Mouse (Mus musculus): ENCODE data around the gene Exosc10.

Gene Exosc10

GRCm38 (mm10) chr4:148573222-148573621 lies 15.0 kb downstream of the Exosc10 start:
- no peak for DNase-seq

- no peak for DNase-seq
Observed at GRCm38 (mm10) chr4:148580765-148581164, 22.5 kb downstream of the Exosc10 start.

GRCm38 (mm10) chr4:148581422-148581821 lies 23.2 kb downstream of the Exosc10 start:
- no peak for DNase-seq

GRCm38 (mm10) chr4:148583257-148583656 lies 25.0 kb downstream of the Exosc10 start:
- DNase-seq, result no peak

GRCm38 (mm10) chr4:148586648-148587047 lies 28.4 kb downstream of the Exosc10 start:
- DNase-seq, result no peak

- no peak for DNase-seq
Observed at GRCm38 (mm10) chr4:148588793-148589192, 30.6 kb downstream of the Exosc10 start.

GRCm38 (mm10) chr4:148589565-148589964 lies 31.3 kb downstream of the Exosc10 start:
- peak; percentile 57 to 80 for DNase-seq

- no peak for DNase-seq
Observed at GRCm38 (mm10) chr4:148590421-148591170, 32.4 kb downstream of the Exosc10 start.

GRCm38 (mm10) chr4:148591171-148591630 lies 33.0 kb downstream of the Exosc10 start, which contains the start of gene Srm:
Gene Srm, plus strand, starts transcription at chr4:148591503.
- DNase-seq, result peak; percentile 98 to 99

GRCm38 (mm10) chr4:148591637-148592380 lies 33.6 kb downstream of the Exosc10 start:
- DNase-seq, result peak in 1 of 2 experiments; percentile 17

- no peak for DNase-seq
Observed at GRCm38 (mm10) chr4:148593996-148594395, 35.8 kb downstream of the Exosc10 start.

GRCm38 (mm10) chr4:148595916-148596315 lies 37.7 kb downstream of the Exosc10 start:
- DNase-seq, result no peak

GRCm38 (mm10) chr4:148596731-148597130 lies 38.5 kb downstream of the Exosc10 start:
- DNase-seq, result no peak

- no peak for DNase-seq
Observed at GRCm38 (mm10) chr4:148598826-148599225, 40.6 kb downstream of the Exosc10 start.

GRCm38 (mm10) chr4:148600316-148600715 lies 42.1 kb downstream of the Exosc10 start:
- no peak for DNase-seq

GRCm38 (mm10) chr4:148601871-148602270 lies 43.6 kb downstream of the Exosc10 start:
- no peak for DNase-seq

GRCm38 (mm10) chr4:148602357-148603120 lies 44.3 kb downstream of the Exosc10 start, which contains the start of gene Masp2:
Gene Masp2, plus strand, starts transcription at chr4:148602554.
- DNase-seq, result no peak

- no peak for DNase-seq
Observed at GRCm38 (mm10) chr4:148603376-148604139, 45.3 kb downstream of the Exosc10 start.

- no peak for DNase-seq
Observed at GRCm38 (mm10) chr4:148604141-148604540, 45.9 kb downstream of the Exosc10 start.

- DNase-seq, result peak; percentile 64 to 66
Observed at GRCm38 (mm10) chr4:148604541-148605165, 46.4 kb downstream of the Exosc10 start.

GRCm38 (mm10) chr4:148607758-148608157 lies 49.5 kb downstream of the Exosc10 start:
- peak; percentile 69 to 77 for DNase-seq

GRCm38 (mm10) chr4:148609805-148610204 lies 51.6 kb downstream of the Exosc10 start:
- no peak for DNase-seq

Data from lung, adult 18-20 months (tissue).